Mouse (Mus musculus): ENCODE measurements at regions not wholly inside any gene's neighbourhood (a gene's known extent, or its start where the extent isn't known, plus 50 kb on each side); places are given as distances from the start of the nearest gene placed in this dataset.

DNA sequence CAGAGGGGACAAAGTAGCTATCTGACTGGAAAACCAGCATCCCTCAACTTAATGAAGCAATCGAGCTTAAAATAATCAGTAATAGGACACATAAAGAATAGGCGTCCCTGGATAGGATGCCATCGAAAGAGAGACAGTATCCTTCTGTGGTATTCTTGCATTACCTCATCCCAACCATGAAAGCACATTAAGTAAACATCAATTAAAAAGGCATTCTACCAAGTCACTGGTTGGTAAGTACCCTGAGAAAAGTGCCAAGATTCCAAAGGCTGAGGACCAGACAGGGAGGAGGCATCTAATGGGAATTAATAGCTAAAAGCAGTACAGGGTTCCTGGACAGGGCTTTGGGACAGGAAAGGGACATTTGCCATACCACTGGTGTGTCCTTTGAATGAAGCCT lies 118.8 kb downstream of the Lmo4 start:
- TF ChIP-seq CTCF (IDR thresholded peaks at IDR 0.05; ENCODE audit: low read depth) (no peak), EP300 (IDR thresholded peaks at IDR 0.05; ENCODE audit: low read depth) (no peak)

Data from heart, postnatal 0 days (tissue).